Mouse (Mus musculus) CD8-positive naive resting alpha-beta T cell, adult 2 months (primary cell): ENCODE measurements around the gene Ccdc97.
A peak's percentile ranks its signal among the peaks of the same experiment; 100 is the strongest.

Experiments
- DNase-seq, 2 experiments: peaks; one replicate each; pipeline ENCODE4 v3.0.0; 2022; ENCODE audit warnings: low read depth in 2 of 2, low spot score in 2 of 2

Gene Ccdc97

DNA sequence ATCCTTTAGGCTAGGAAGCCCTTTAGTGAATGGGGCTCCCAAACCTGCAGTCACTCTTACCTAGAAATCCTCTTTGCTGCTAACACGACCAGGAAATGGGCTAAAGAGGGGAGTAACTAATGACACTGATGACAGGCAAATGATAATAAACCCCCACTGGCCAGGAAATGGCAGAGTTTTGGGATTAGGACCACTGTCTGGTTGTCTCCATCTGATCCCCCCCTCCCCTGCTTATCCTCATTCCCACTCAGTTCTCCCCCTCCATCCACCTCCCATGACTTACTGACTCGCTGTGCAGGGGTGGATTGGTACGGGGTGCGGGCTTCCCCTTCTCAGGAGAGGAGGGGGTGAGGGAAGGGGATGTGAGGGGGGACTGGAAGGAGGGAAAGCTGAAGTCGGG lies 28.8 kb downstream of the Ccdc97 start:
- DNase-seq = no peak

DNA sequence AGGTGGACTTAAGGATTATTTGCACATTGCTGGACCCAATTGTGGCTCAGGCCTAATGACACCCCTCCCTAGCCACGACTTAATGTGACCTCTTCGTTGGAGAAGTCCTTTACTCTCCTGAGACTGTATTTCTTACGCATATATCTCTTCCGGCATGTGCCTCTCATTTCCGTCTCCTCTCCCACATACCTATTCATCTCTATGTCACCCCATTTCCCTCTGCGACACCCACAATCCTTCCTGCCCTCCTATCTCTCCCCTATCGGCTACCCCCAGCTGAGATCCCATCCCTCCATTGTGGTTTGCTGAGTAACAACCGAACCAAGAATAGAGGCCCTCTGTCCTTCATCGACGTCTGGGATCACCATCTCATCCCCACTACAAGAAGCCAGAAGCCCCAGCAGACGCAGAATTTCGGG lies 29.3 kb downstream of the Ccdc97 start:
- no peak for DNase-seq

DNA sequence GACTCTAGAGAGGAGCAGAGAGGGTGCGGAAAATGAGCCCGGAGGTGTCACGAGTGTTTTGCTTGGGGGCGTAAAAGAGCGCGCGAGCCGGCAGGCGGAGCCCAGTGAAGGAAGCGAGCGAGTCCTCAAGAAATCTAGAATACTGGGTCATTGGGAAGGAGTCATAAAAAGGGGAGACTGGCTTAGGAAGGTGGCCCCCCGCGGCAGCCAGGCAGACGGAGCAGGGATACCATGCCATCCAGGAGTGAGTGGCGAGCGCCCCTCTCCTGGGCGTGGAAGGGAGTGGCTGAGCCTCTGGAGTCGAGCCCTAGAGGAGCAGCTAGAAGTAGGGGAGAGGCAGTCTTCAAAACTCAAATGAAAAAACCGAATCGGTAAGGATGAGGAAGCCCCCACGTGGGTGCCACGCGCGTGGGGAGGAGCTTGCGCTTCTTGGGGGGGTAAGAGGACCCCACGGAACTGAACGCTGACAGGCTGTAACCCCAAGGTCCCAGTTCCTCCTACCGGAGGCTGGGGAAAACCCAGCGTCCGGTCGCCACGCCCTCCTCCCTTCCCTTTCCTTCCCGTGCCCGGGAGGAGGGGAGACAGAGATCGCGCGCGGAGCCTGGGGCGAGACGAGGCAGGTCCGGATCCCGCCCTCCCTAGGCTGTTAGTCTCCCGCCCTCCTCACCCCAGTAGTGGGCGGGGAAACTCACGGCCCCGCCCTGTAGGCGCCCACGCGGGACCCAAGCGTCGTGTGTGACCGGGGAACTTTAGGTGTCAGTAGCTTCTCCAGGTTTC lies 29.9 kb downstream of the Ccdc97 start:
- peak; percentile 60 to 73 for DNase-seq

DNA sequence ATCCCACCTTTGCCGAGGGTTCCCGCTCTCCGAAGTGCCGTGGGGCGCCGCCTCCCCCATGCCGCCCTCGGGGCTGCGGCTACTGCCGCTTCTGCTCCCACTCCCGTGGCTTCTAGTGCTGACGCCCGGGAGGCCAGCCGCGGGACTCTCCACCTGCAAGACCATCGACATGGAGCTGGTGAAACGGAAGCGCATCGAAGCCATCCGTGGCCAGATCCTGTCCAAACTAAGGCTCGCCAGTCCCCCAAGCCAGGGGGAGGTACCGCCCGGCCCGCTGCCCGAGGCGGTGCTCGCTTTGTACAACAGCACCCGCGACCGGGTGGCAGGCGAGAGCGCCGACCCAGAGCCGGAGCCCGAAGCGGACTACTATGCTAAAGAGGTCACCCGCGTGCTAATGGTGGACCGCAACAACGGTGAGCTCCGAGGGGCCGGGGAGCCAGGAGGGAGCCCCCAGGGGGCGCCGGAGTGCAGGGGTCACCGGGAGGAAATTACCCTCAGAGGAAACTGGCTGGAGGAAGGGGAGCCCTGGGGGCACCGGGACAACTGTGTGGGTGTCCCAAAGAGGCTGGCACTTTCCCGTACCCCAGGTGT lies 31.0 kb downstream of the Ccdc97 start:
- peak; percentile 31 to 33 for DNase-seq

DNA sequence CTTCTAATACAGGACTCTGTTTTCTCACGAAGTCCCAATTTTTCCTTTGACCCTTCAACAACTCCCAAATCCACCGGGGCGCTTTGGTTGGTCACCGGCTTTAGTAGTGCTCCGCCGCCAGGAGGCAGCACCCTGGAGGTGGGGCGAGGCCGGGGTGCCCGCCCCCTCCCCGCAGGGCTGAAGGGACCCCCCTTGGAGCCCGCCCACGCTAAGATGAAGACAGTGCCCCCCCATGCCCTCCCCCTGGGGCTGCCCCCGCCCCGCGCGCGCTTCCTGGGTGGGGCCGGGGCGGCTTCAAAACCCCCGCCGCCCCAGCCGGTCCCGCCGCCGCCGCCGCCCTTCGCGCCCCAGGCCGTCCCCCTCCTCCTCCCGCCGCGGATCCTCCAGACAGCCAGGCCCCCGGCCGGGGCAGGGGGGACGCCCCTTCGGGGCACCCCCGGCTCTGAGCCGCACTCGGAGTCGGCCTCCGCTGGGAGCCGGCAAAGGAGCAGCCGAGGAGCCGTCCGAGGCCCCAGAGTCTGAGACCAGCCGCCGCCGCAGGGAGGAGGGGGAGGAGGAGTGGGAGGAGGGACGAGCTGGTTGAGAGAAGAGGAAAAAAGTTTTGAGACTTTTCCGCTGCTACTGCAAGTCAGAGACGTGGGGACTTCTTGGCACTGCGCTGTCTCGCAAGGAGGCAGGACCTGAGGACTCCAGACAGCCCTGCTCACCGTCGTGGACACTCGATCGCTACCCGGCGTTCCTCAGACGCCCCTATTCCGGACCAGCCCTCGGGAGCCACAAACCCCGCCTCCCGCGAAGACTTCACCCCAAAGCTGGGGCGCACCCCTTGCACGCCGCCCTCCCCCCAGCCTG lies 32.0 kb downstream of the Ccdc97 start, which contains the start of gene Tgfb1:
Tgfb1 (plus strand) TSS at position 323 of the 852 bp plus-strand sequence.
- peak; percentile 83 to 85 for DNase-seq

DNA sequence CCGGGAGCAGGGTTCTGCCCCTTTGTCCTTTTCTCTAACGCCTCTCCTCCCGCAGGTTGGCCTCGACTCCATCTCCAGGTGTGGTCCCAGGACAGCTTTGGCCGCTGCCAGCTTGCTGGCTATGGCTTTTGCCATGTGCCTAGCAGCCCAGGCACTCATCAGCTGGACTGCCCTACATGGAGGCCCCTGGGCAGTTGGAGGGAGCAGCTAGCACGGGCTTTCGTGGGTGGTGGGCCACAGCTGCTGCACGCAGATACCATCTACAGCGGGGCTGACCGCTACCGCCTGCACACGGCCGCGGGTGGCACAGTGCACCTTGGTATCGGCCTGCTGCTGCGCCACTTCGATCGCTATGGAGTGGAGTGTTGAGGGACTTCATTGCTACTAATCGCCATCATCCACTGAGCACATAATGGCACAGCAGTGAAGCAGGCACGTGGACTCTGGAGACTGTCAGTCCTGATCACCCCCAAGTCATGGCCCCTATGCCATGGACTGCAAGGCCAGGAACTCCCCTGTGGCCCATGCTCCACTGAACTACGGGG lies 32.9 kb downstream of the Ccdc97 start:
- DNase-seq = no peak

DNA sequence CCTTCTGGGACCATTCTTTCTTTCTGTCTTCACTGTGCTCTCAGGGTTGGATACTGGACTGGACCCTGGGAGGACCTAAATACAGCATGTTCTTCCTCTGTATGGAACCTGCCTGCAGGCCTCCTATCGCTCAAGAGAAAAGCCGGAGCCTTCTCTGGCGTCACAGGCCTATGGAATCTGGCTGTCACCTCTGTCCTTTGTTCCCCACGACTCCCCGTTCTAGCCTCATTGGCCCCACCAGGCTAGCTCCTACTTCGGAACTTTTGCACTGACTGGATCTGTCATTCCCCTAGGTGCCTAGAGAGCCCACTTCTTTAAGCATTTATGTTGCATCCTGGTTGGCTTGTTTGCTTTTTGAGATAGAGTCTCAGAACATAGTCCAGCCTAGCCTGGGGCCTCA lies 34.2 kb downstream of the Ccdc97 start:
- DNase-seq = no peak

DNA sequence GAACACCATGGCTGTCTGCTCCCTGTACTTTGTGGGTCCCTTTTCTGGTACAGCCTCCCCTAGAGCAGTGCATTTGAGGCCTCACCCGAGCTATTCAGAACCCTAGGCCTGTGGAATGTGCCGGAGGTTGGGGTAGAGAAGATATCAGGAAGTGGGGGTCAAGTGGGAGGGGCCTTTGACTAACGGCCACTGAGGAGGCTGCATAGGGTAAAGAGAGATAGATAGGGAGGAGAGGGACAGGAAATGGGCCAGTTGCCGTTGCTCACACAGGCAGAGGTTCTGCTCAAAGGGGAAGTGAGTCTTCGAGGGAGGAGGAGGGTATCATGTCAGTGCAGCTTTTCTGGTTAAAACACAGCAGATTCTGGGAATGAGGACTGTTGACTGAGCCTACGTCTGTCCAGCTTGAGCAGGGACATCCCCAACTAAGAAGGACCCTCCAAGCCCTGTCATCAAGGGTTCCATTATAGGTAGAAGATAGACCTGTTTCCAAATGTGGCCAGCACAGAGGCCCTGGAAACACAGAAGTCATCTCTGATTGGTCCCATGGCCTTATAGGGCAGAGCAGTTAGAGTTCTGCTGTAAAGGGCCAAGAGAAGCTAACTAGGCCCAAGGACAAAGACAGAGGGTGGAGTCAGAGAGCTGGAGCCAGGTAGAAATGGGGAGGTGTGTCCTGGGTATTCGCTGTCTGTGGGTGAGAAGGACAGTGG lies 35.3 kb downstream of the Ccdc97 start:
- peak; percentile 16 to 40 for DNase-seq

DNA sequence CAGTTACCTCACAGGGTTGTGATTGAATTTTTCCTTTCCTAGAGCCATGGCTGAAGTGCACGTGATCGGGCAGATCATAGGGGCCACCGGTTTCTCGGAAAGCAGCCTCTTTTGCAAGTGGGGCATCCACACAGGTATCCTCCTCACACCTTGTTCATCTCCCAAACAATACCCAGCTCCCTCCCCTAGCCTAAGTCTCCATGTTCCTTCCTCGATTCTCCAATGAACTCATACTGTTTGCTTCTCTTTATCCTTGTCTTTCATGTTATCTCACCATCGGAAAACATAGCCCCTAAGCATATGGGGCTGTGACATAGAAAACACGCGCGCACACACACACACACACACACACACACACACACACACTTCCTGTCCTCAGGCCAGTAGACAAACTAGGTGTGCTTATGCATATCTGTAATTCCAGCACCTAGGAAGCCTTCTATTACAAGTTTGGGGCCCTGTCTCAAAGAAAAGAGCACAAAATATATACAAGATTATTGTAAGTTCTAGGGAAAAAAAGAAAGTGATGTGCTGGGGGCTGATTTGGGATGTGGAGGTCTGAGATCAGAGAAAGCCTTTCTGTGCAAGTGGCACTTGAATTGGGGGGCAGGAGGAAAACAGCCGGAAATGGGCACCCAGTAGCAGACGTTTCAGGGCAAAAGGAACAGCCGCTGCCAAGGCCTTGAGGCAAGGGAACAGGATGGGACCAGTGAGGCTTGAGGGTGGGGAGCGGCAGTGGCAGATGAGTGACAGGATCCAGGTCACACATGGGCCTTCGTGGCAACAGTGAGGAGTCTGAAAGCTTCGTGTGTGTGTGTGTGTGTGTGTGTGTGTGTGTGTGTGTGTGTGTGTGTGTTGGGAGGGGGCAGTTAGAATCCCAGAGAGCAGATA lies 37.3 kb downstream of the Ccdc97 start:
- peak; percentile 39 to 48 for DNase-seq

DNA sequence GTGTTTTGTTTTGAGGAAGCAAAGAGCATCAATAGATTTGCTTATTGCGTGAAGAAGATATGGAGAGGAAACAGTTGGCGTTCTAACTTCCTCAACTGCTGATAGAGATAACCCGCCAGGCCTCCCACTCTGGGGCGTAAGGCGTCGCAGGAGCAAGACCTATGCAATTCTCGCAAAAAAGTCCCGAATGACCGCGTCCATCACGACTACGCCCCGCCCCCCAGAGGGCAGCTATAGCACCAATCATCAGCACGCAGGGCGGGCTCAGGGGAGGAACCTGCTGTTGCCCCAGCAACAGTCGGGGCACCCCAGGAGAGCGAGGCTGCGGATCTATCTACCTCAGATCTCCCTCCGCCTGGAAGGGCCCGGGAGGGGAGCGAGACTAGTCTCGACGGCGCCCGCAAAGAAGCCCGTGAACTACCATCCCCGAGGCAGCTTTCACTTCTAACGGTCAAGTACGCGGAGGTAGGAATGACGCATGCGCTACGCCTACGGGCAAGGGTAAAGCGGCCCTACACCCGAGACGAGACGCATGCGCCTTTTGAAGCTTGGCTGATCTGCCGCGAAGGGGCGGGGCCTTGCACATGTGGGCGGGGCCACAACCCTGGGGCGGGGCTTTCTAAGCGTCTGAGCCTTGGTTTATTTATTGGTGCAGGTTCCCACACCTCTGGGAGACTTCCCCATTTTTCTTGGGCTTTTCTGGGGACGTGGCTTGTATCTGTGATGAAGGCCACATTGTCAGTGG lies 38.2 kb downstream of the Ccdc97 start, which contains the start of gene B9d2:
B9d2 (plus strand) TSS at position 267 of the 745 bp plus-strand sequence.
- peak; percentile 93 to 96 for DNase-seq

DNA sequence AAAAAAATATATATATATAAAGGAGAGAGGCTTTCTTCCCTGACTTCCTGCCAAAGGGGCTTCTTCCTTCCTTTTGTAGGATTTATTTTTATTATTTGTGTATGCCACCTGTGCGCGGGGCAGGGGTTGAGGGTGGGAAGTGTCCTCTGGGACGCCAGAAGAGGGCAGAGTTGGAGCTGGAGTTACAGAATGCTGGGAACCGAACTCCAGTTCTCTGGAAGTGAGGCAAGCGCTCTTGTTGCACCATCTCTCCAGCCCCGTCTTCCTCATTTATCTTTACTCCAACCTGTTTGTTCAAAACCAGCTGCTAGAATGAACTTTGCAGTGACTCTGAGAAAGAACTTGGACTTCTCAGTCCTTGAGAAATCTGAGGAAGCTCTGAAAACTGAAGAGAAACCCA lies 38.9 kb downstream of the Ccdc97 start:
- no peak for DNase-seq

DNA sequence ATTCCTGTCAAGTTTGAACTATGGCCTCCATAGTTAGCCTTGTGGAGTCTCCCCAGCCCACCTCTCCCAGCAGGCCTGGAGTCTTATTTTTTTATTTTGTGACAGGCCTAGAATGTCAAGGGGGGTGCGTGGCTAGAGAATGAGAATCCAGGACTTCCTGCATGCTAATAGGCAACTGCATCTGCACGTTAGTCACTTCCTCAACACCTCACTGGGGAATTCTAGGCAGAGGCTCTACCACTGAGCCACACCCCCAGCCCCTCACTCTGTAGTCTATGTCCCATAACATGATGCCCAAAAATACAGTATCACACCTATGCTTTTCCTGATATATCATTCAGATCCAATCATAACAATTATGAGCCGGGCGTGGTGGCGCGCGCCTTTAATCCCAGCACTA lies 41.9 kb downstream of the Ccdc97 start:
- DNase-seq = no peak

DNA sequence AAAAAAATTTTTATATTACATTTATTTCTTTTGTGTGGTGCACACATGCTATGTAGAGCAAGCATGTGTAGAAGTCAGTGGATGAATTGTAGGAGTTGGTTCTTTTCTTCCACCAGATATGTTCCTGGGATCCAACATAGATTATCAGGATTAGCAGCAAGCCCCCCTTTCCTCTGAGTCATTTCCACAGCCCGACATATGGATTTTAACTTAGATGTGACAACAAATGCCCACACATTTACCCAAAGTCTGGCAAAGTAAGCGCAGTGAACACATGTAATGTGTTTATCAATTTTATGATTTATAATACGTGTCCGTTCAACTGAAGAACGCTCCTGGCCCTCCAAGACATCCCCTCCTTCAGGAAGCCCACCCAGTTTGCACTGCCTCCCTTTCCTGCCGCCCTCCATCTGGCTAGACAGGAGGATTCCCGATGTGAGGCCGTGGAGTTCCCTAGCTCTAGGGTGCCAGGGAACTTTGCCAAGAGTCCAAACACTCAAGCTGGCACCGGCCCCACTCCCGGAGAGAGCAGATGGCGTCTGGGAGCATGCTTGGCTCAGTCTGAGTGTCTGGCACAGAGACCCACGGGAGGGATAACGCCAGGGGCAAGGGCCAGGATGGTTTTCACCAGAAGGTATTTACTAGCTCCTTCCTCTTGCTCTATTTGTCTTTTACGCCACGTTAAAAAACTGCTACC lies 42.7 kb downstream of the Ccdc97 start:
- DNase-seq = no peak

DNA sequence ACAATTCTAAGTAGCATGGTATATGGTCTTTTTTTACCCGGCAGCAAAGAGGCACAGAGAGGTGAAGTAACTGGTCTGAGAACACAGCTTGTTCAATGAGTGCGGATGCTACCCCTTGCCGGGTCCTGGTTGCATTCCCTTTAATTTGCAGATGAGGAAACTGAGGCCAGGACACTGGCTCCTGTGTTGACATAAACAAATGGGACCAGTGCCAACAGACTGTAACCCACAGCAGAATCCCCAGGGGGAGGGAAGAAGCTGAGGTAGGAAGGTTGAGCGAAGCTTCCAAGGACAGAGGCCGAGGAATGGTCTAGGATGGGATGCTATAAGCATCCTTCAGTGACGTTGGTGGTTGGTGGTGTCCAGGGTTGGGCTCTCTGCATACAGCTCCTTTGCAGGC lies 43.5 kb downstream of the Ccdc97 start:
- no peak for DNase-seq

DNA sequence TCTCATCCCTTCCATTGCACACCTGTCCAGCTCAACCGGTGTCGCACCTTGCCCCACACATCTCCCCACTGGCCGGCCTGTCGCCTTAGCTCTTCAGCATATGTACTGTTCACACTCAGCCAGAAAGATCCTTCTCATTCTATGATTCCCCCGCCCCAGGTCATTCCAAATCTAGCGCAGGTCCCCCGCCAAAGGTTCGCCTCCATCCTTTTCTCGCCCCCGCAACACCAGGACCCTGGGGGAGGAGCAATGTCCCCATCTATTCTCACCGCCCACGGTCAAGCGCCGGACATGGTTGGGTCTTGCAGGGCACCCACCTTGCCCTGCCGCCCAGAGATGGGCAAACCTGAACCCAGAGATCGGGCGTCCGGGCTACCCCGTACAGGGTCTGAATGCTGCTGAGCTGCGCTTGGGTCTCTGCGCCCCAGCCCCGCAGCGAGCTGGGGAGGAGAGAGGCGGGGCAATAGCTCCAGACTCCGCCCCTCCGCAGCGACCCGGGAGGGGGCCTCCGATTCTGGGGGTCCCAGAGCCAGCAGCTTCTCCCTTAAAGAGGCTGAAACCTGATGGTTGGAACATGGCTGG lies 44.1 kb downstream of the Ccdc97 start, which contains the start of gene Tmem91:
Tmem91 (minus strand) TSS at position 448 of the 582 bp plus-strand sequence.
- DNase-seq = no peak

DNA sequence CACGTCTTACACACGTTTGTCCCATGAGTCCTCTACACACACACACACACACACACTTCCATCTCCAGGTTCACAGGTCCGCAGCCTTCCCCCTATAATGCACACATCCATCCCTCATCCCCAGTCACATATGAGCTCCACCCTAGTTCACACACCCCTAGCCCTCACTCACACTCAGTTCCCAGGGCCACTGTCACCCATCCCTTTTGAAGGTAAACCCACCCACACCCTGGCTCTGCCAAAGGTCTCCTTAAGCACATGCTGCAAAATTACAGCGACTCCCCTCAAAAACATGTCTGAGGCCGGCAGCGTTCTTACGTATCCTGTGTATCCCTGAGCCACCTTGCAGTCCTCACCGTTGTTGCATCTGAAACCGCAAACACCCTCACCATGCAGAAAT lies 44.6 kb downstream of the Ccdc97 start:
- no peak for DNase-seq

DNA sequence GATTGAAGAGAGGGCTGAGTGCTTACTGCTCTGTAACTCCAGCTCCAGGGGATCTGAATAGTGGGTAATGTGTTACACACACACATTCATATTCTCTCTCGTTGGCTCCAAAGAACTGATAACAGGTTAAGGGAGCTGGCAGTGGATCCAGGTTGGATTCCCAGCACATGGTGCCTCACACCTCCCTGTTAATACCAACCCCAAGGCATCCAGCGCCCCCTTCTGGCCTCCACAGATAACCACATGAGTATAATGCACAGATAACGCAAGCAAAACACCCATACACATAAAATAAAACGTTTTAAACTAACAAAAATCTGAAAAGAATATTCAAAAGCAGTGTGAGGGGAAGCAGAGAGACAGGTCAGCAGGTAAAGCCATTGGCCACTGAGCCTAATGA lies 46.4 kb downstream of the Ccdc97 start:
- no peak for DNase-seq

DNA sequence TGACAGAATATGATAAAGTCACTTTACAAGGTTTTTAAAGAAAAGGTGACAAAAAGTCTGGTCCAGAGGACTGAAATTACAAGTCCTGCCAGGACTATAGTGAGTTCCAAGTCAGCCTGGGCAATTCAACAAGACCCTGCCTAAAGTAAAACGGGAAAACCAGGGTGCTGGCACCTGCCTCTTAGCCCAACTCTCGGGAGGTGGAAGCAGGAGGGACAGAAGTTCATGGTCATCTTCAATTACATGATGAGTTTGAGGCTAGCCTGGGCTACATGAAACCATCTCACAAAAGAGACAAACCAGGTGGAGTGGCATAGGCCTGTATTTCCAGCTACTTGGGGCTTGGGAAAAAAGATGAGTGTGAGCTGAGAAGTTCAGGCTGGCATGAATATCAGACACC lies 47.2 kb downstream of the Ccdc97 start:
- DNase-seq = no peak
